Mouse (Mus musculus): ENCODE measurements at regions not wholly inside any gene's neighbourhood (a gene's known extent, or its start where the extent isn't known, plus 50 kb on each side); places are given as distances from the start of the nearest gene placed in this dataset.

GRCm38 (mm10) chr15:19094061-19094810, 275.5 kb downstream of the Cdh10 start:
- no peak overlapping the region for H3K27ac ChIP-seq
- no peaks in the 10 kb centered on the region for H3K27me3 ChIP-seq (replicated peaks)
- H3K9me3 ChIP-seq, result no peaks in the 10 kb centered on the region
- H3K4me2 ChIP-seq (replicated peaks), result no peak overlapping the region
- no peaks in the 10 kb centered on the region for H3K4me1 ChIP-seq
- H3K36me3 ChIP-seq, result no peaks in the 10 kb centered on the region
- no peak overlapping the region for H3K9ac ChIP-seq
- no peak overlapping the region for H3K4me3 ChIP-seq
- 82% methylated on average over 9 of the region's 9 CpGs for WGBS
- ATAC-seq (ENCODE audit: low FRiP score, low read depth), result no peak

- Histone ChIP-seq H3K9ac (no peak overlapping the region), H3K36me3 (no peaks in the 10 kb centered on the region), H3K4me1 (no peaks in the 10 kb centered on the region), H3K27me3 (replicated peaks) (no peaks in the 10 kb centered on the region), H3K27ac (no peak overlapping the region), H3K4me2 (replicated peaks) (no peak overlapping the region), H3K9me3 (no peaks in the 10 kb centered on the region), H3K4me3 (no peak overlapping the region)
- 5% methylated on average over 1 of the region's 1 CpGs for WGBS
- peak; percentile 72; the same call in 1 of the 2 replicates for ATAC-seq (ENCODE audit: low FRiP score, low read depth)
Observed at GRCm38 (mm10) chr15:19114951-19115350, 296.2 kb downstream of the Cdh10 start.

GRCm38 (mm10) chr15:19118995-19119394, 300.2 kb downstream of the Cdh10 start:
- no peak overlapping the region for H3K4me2 ChIP-seq (replicated peaks)
- H3K36me3 ChIP-seq, result no peaks in the 10 kb centered on the region
- 78% methylated on average over 2 of the region's 2 CpGs for WGBS
- no peaks in the 10 kb centered on the region for H3K4me1 ChIP-seq
- H3K27ac ChIP-seq, result no peak overlapping the region
- no peak for ATAC-seq (ENCODE audit: low FRiP score, low read depth)
- H3K9ac ChIP-seq, result no peak overlapping the region
- no peaks in the 10 kb centered on the region for H3K9me3 ChIP-seq
- no peaks in the 10 kb centered on the region for H3K27me3 ChIP-seq (replicated peaks)
- H3K4me3 ChIP-seq, result no peak overlapping the region

- no peak for ATAC-seq (ENCODE audit: low FRiP score, low read depth)
- Histone ChIP-seq H3K36me3 (no peaks in the 10 kb centered on the region), H3K4me1 (no peaks in the 10 kb centered on the region), H3K4me2 (replicated peaks) (no peak overlapping the region), H3K9me3 (no peaks in the 10 kb centered on the region), H3K9ac (no peak overlapping the region), H3K27me3 (replicated peaks) (no peaks in the 10 kb centered on the region), H3K4me3 (no peak overlapping the region), H3K27ac (no peak overlapping the region)
Observed at GRCm38 (mm10) chr15:19127454-19127853, 308.7 kb downstream of the Cdh10 start.

- no peak overlapping the region for H3K4me2 ChIP-seq (replicated peaks)
- no peaks in the 10 kb centered on the region for H3K9me3 ChIP-seq
- 95% methylated on average over 1 of the region's 1 CpGs for WGBS
- no peak for ATAC-seq (ENCODE audit: low FRiP score, low read depth)
- no peak overlapping the region for H3K9ac ChIP-seq
- no peak overlapping the region for H3K4me3 ChIP-seq
- no peaks in the 10 kb centered on the region for H3K4me1 ChIP-seq
- no peaks in the 10 kb centered on the region for H3K27me3 ChIP-seq (replicated peaks)
- no peak overlapping the region for H3K27ac ChIP-seq
- H3K36me3 ChIP-seq, result no peaks in the 10 kb centered on the region
Observed at GRCm38 (mm10) chr15:19129316-19129715, 310.6 kb downstream of the Cdh10 start.

- ATAC-seq (ENCODE audit: low FRiP score, low read depth), result no peak
- no peak overlapping the region for H3K4me3 ChIP-seq
- H3K4me2 ChIP-seq (replicated peaks), result no peak overlapping the region
- H3K36me3 ChIP-seq, result no peaks in the 10 kb centered on the region
- H3K9me3 ChIP-seq, result no peaks in the 10 kb centered on the region
- no peak overlapping the region for H3K27ac ChIP-seq
- H3K9ac ChIP-seq, result no peak overlapping the region
- H3K27me3 ChIP-seq (replicated peaks), result no peaks in the 10 kb centered on the region
- H3K4me1 ChIP-seq, result no peaks in the 10 kb centered on the region
Observed at GRCm38 (mm10) chr15:19153682-19154081, 334.9 kb downstream of the Cdh10 start.

- Histone ChIP-seq H3K36me3 (no peaks in the 10 kb centered on the region), H3K27ac (no peak overlapping the region), H3K9ac (no peak overlapping the region), H3K4me2 (replicated peaks) (no peak overlapping the region), H3K9me3 (no peaks in the 10 kb centered on the region), H3K27me3 (replicated peaks) (no peaks in the 10 kb centered on the region), H3K4me1 (no peaks in the 10 kb centered on the region), H3K4me3 (no peak overlapping the region)
- ATAC-seq (ENCODE audit: low FRiP score, low read depth), result no peak
- 86% methylated on average over 6 of the region's 6 CpGs for WGBS
Observed at GRCm38 (mm10) chr15:19162119-19162888, 343.6 kb downstream of the Cdh10 start.

- Histone ChIP-seq H3K4me2 (replicated peaks) (no peak overlapping the region), H3K27me3 (replicated peaks) (no peaks in the 10 kb centered on the region), H3K9me3 (no peaks in the 10 kb centered on the region), H3K4me3 (no peak overlapping the region), H3K27ac (no peak overlapping the region), H3K4me1 (no peaks in the 10 kb centered on the region), H3K9ac (no peak overlapping the region), H3K36me3 (no peaks in the 10 kb centered on the region)
- no peak for ATAC-seq (ENCODE audit: low FRiP score, low read depth)
- WGBS, result 66% methylated on average over 4 of the region's 4 CpGs
Observed at GRCm38 (mm10) chr15:19175470-19175869, 356.7 kb downstream of the Cdh10 start.
